Mouse (Mus musculus): ENCODE measurements at regions not wholly inside any gene's neighbourhood (a gene's known extent, or its start where the extent isn't known, plus 50 kb on each side); places are given as distances from the start of the nearest gene placed in this dataset.

GRCm38 (mm10) chrX:167033091-167033490, 176.0 kb downstream of the Tmsb4x start:
- H3K27me3 ChIP-seq = peaks cover 34% of the 10 kb centered on the region
- H3K9me3 ChIP-seq = no peaks in the 10 kb centered on the region
- 84% methylated on average over 2 of the region's 2 CpGs for WGBS
- no peaks in the 10 kb centered on the region for H3K36me3 ChIP-seq
- no peak overlapping the region for H3K4me3 ChIP-seq
- no peak for ATAC-seq (ENCODE audit: insufficient number of reproducible peaks, insufficient read depth, low FRiP score, low TSS enrichment, low read depth)
- no peak overlapping the region for H3K4me2 ChIP-seq
- no peak overlapping the region for H3K27ac ChIP-seq
- H3K4me1 ChIP-seq = 0 out of 2 replicates have a peak, but pooled peaks cover 5% of the 10 kb centered on the region
- H3K9ac ChIP-seq = no peak overlapping the region

GRCm38 (mm10) chrX:167032586-167032985, 176.5 kb downstream of the Tmsb4x start:
- no peaks in the 10 kb centered on the region for H3K9me3 ChIP-seq
- H3K4me1 ChIP-seq = 0 out of 2 replicates have a peak, but pooled peaks cover 5% of the 10 kb centered on the region
- no peak for ATAC-seq (ENCODE audit: insufficient number of reproducible peaks, insufficient read depth, low FRiP score, low TSS enrichment, low read depth)
- no peak overlapping the region for H3K4me2 ChIP-seq
- peaks cover 32% of the 10 kb centered on the region for H3K27me3 ChIP-seq
- H3K27ac ChIP-seq = no peak overlapping the region
- no peaks in the 10 kb centered on the region for H3K36me3 ChIP-seq
- no peak overlapping the region for H3K9ac ChIP-seq
- no peak overlapping the region for H3K4me3 ChIP-seq
- 18% methylated on average over 3 of the region's 3 CpGs for WGBS

GRCm38 (mm10) chrX:167031543-167031942, 177.6 kb downstream of the Tmsb4x start:
- WGBS = 80% methylated on average over 2 of the region's 2 CpGs
- H3K4me1 ChIP-seq = 0 out of 2 replicates have a peak, but pooled peaks cover 5% of the 10 kb centered on the region
- H3K9ac ChIP-seq = no peak overlapping the region
- no peak overlapping the region for H3K4me3 ChIP-seq
- no peak overlapping the region for H3K27ac ChIP-seq
- ATAC-seq (ENCODE audit: insufficient number of reproducible peaks, insufficient read depth, low FRiP score, low TSS enrichment, low read depth) = no peak
- peaks cover 22% of the 10 kb centered on the region for H3K27me3 ChIP-seq
- H3K9me3 ChIP-seq = no peaks in the 10 kb centered on the region
- H3K36me3 ChIP-seq = no peaks in the 10 kb centered on the region
- H3K4me2 ChIP-seq = no peak overlapping the region

GRCm38 (mm10) chrX:167015602-167016001, 193.5 kb downstream of the Tmsb4x start:
- WGBS = 72% methylated on average over 2 of the region's 2 CpGs
- peaks cover 50% of the 10 kb centered on the region for H3K27me3 ChIP-seq

GRCm38 (mm10) chrX:167014322-167014721, 194.8 kb downstream of the Tmsb4x start:
- no peak overlapping the region for H3K4me3 ChIP-seq
- no peaks in the 10 kb centered on the region for H3K36me3 ChIP-seq
- H3K9ac ChIP-seq = no peak overlapping the region
- ATAC-seq (ENCODE audit: insufficient number of reproducible peaks, insufficient read depth, low FRiP score, low TSS enrichment, low read depth) = no peak
- peaks cover 41% of the 10 kb centered on the region for H3K27me3 ChIP-seq
- no peaks in the 10 kb centered on the region for H3K4me1 ChIP-seq
- no peak overlapping the region for H3K27ac ChIP-seq
- no peaks in the 10 kb centered on the region for H3K9me3 ChIP-seq
- no peak overlapping the region for H3K4me2 ChIP-seq
- 58% methylated on average over 2 of the region's 2 CpGs for WGBS

More at GRCm38 (mm10) chrX:167015602-167016001, 193.5 kb downstream of the Tmsb4x start:
- Histone ChIP-seq H3K4me3 (no peak overlapping the region), H3K4me1 (no peaks in the 10 kb centered on the region), H3K4me2 (no peak overlapping the region), H3K27ac (no peak overlapping the region), H3K9ac (no peak overlapping the region), H3K9me3 (no peaks in the 10 kb centered on the region), H3K36me3 (no peaks in the 10 kb centered on the region)
- no peak for ATAC-seq (ENCODE audit: insufficient number of reproducible peaks, insufficient read depth, low FRiP score, low TSS enrichment, low read depth)

GRCm38 (mm10) chrX:167012891-167013290, 196.2 kb downstream of the Tmsb4x start:
- Histone ChIP-seq H3K9ac (no peak overlapping the region), H3K27me3 (peaks cover 39% of the 10 kb centered on the region), H3K36me3 (no peaks in the 10 kb centered on the region), H3K4me3 (no peak overlapping the region), H3K4me2 (no peak overlapping the region), H3K9me3 (no peaks in the 10 kb centered on the region), H3K27ac (no peak overlapping the region), H3K4me1 (no peaks in the 10 kb centered on the region)
- ATAC-seq (ENCODE audit: insufficient number of reproducible peaks, insufficient read depth, low FRiP score, low TSS enrichment, low read depth) = no peak
- 67% methylated on average over 4 of the region's 4 CpGs for WGBS

GRCm38 (mm10) chrX:167011977-167012542, 197.1 kb downstream of the Tmsb4x start:
- no peak for ATAC-seq (ENCODE audit: insufficient number of reproducible peaks, insufficient read depth, low FRiP score, low TSS enrichment, low read depth)

GRCm38 (mm10) chrX:166995855-166996254, 213.3 kb downstream of the Tmsb4x start:
- Histone ChIP-seq H3K4me2 (no peak overlapping the region), H3K27ac (no peak overlapping the region), H3K9ac (no peak overlapping the region), H3K4me3 (no peak overlapping the region), H3K9me3 (no peaks in the 10 kb centered on the region), H3K4me1 (no peaks in the 10 kb centered on the region), H3K27me3 (peaks cover 8% of the 10 kb centered on the region), H3K36me3 (no peaks in the 10 kb centered on the region)
- ATAC-seq (ENCODE audit: insufficient number of reproducible peaks, insufficient read depth, low FRiP score, low TSS enrichment, low read depth) = no peak
- 81% methylated on average over 4 of the region's 4 CpGs for WGBS

More at GRCm38 (mm10) chrX:167011977-167012542, 197.1 kb downstream of the Tmsb4x start:
- no peak overlapping the region for H3K4me3 ChIP-seq
- WGBS = 61% methylated on average over 1 of the region's 1 CpGs
- H3K27me3 ChIP-seq = peaks cover 42% of the 10 kb centered on the region
- no peak overlapping the region for H3K9ac ChIP-seq
- no peaks in the 10 kb centered on the region for H3K4me1 ChIP-seq
- H3K4me2 ChIP-seq = no peak overlapping the region
- no peak overlapping the region for H3K27ac ChIP-seq
- H3K36me3 ChIP-seq = no peaks in the 10 kb centered on the region
- no peaks in the 10 kb centered on the region for H3K9me3 ChIP-seq

- Histone ChIP-seq H3K27ac (no peak overlapping the region), H3K4me2 (no peak overlapping the region), H3K4me3 (no peak overlapping the region), H3K9me3 (no peaks in the 10 kb centered on the region), H3K36me3 (no peaks in the 10 kb centered on the region), H3K9ac (no peak overlapping the region), H3K4me1 (no peaks in the 10 kb centered on the region), H3K27me3 (peaks cover 27% of the 10 kb centered on the region)
- no peak for ATAC-seq (ENCODE audit: insufficient number of reproducible peaks, insufficient read depth, low FRiP score, low TSS enrichment, low read depth)
- WGBS = 78% methylated on average over 6 of the region's 6 CpGs
These were observed 228.1 kb downstream of the Tmsb4x start for GRCm38 (mm10) chrX:166981003-166981402.

- ATAC-seq (ENCODE audit: insufficient number of reproducible peaks, insufficient read depth, low FRiP score, low TSS enrichment, low read depth) = no peak
- Histone ChIP-seq H3K4me1 (no peaks in the 10 kb centered on the region), H3K27me3 (peaks cover 24% of the 10 kb centered on the region), H3K9me3 (no peaks in the 10 kb centered on the region), H3K36me3 (no peaks in the 10 kb centered on the region), H3K4me2 (no peak overlapping the region), H3K4me3 (no peak overlapping the region), H3K27ac (no peak overlapping the region), H3K9ac (no peak overlapping the region)
- 76% methylated on average over 4 of the region's 4 CpGs for WGBS
These were observed 228.6 kb downstream of the Tmsb4x start for GRCm38 (mm10) chrX:166980504-166980903.

GRCm38 (mm10) chrX:166977029-166977428, 232.1 kb downstream of the Tmsb4x start:
- no peak overlapping the region for H3K4me3 ChIP-seq
- ATAC-seq (ENCODE audit: insufficient number of reproducible peaks, insufficient read depth, low FRiP score, low TSS enrichment, low read depth) = no peak
- H3K9ac ChIP-seq = no peak overlapping the region
- no peaks in the 10 kb centered on the region for H3K36me3 ChIP-seq
- no peak overlapping the region for H3K4me2 ChIP-seq
- H3K4me1 ChIP-seq = no peaks in the 10 kb centered on the region
- no peaks in the 10 kb centered on the region for H3K9me3 ChIP-seq
- peaks cover 21% of the 10 kb centered on the region for H3K27me3 ChIP-seq
- no peak overlapping the region for H3K27ac ChIP-seq

GRCm38 (mm10) chrX:166971721-166972120, 237.4 kb downstream of the Tmsb4x start:
- Histone ChIP-seq H3K4me1 (no peaks in the 10 kb centered on the region), H3K9me3 (no peaks in the 10 kb centered on the region), H3K9ac (no peak overlapping the region), H3K27ac (no peak overlapping the region), H3K36me3 (no peaks in the 10 kb centered on the region), H3K4me2 (no peak overlapping the region), H3K4me3 (no peak overlapping the region), H3K27me3 (peaks cover 28% of the 10 kb centered on the region)
- ATAC-seq (ENCODE audit: insufficient number of reproducible peaks, insufficient read depth, low FRiP score, low TSS enrichment, low read depth) = no peak
- 33% methylated on average over 1 of the region's 1 CpGs for whole genome bisulfite sequencing

All from embryonic facial prominence, embryonic 13.5 days (tissue).